Mouse (Mus musculus) C2C12 (cell line): Measurements from ENCODE around the gene Gm20388.

Experiments
- CEBPB ChIP-seq: IDR thresholded peaks from one replicate; pipeline ENCODE4 v1.6.1; 2011; ENCODE audit warnings: low read depth, mild to moderate bottlenecking, control low read depth, moderate library complexity
- CTCF ChIP-seq: IDR thresholded peaks from one replicate; pipeline ENCODE4 v1.5.1; 2011; ENCODE audit not compliant: control insufficient read depth, insufficient read depth, insufficient read length
- MAX ChIP-seq: IDR thresholded peaks from one replicate; pipeline ENCODE4 v1.6.1; 2011; ENCODE audit warnings: mild to moderate bottlenecking, control low read depth
- MYOD1 ChIP-seq: IDR thresholded peaks from one replicate; pipeline ENCODE4 v1.6.1; 2011; ENCODE audit warnings: low read depth; ENCODE audit not compliant: control insufficient read depth, insufficient read length
- MYOG ChIP-seq: IDR thresholded peaks from one replicate; pipeline ENCODE4 v1.6.1; 2011; ENCODE audit not compliant: control insufficient read depth, insufficient read length; ENCODE audit errors: extremely low read depth
- USF1 ChIP-seq: IDR thresholded peaks from one replicate; pipeline ENCODE4 v1.6.1; 2011; ENCODE audit warnings: low read depth, mild to moderate bottlenecking, control low read depth, moderate library complexity

DNA sequence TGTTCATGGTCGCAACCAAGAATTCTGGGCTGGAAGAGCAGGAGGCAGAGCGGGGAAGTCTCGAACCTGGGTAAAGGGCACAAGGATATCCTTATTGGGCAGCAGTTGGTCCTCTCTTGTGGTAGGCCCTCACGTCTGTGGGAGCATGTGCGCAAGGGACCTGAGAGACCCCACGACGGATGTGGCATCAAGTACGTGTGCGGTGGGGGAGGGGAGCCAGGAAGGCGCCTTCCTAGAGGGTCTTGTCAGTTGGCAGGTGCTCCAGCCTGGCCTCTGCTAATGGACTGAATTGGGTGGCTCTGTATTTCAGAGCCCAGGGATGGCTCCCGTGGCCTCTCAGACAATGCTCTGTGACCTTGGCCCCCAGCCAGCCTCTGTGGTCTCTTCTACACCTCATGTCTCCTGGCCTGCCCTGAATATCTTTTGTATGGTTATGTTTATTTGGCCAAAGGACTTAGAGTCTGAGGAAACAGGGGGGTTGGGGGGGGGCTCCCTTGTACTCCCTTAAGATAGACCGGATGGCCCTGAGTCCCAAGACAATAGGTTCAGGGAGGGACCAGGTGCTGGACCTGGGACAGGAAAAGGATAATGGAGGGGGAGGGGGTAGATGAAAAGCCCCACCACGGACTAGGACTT is 563.2 kb downstream of the Gm20388 start:
- TF ChIP-seq CTCF (no peak), USF1 (no peak), MYOG (no peak), MAX (no peak), MYOD1 (no peak), CEBPB (no peak)
